Mouse (Mus musculus): ENCODE data around the gene Gpr12. TPM values are rescaled to one million over a fixed set of nuclear protein-coding genes. Genes with fewer than 3 reads are reported as not detected.
"Not testable (repeated sequence)": the region's sequence is repeated elsewhere in the genome, so short reads cannot be mapped to it uniquely, and the experiment has no call there.

Gpr12 gene
- polyA plus RNA-seq, 2 experiments = 0.08 to 0.52 TPM

DNA sequence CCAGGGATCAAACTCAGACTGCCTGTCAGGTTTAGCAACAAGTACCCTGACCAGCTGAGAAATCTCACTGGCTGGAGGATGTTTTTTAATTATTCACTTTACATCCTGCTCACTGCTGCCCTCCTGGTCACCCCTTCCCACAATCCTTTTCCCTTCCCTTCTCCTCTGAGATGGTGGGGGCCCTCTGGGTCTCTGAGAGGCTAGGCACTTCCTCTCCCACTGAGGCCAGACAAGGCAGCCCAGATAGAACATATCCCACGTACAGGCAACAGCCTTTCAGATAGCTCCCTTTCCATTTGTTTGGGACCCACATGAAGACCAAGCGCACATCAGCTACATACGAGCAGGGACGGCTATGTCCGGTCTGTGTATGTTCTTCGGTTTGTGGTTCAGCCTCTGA is 14.9 kb downstream of the Gpr12 start:
- DNase-seq (ENCODE audit: low spot score); H3K4me1 ChIP-seq (ENCODE audit: control insufficient read depth, insufficient read depth, low read length); H3K9ac ChIP-seq (ENCODE audit: low read depth, low read length, severe bottlenecking); H3K9me3 ChIP-seq (ENCODE audit: control insufficient read depth, low read length); H3K27ac ChIP-seq (replicated peaks; ENCODE audit: low read depth, low read length); ATAC-seq (ENCODE audit: low FRiP score, low read depth); H3K36me3 ChIP-seq (ENCODE audit: control insufficient read depth, insufficient read depth, low read length); H3K4me2 ChIP-seq (replicated peaks; ENCODE audit: low read depth, low read length, severe bottlenecking); H3K4me3 ChIP-seq (replicated peaks; ENCODE audit: low read length); H3K27me3 ChIP-seq (ENCODE audit: control insufficient read depth, insufficient read depth, low read length): not testable (repeated sequence)
- WGBS = 86% methylated on average over 6 of the region's 6 CpGs

GRCm38 (mm10) chr5:146567054-146567453 is 18.0 kb downstream of the Gpr12 start:
- DNase-seq (ENCODE audit: low spot score) = peak; percentile 59

DNA sequence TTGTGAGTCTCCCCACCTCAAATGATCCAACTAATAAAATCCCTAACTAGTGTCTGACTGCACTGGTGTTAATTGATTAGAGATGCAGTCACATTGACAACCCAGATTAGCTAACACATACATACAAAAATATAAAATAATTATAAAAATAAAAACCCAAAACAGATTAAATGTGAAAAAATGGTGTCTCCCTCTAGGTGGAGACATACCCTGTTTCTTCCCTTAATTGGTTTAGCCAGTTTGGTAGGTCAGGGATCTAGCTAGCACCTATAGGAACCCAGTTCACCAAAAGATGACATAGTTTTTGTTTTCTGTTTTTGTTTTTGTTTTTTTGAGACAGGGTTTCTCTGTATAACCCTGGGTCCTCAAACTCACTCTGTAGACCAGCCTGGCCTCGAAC is 20.8 kb downstream of the Gpr12 start:
- no peak overlapping the region for H3K27ac ChIP-seq (replicated peaks; ENCODE audit: low read depth, low read length)
- H3K36me3 ChIP-seq (ENCODE audit: control insufficient read depth, insufficient read depth, low read length) = no peaks in the 10 kb centered on the region
- no peak overlapping the region for H3K9ac ChIP-seq (ENCODE audit: low read depth, low read length, severe bottlenecking)
- no peaks in the 10 kb centered on the region for H3K4me1 ChIP-seq (ENCODE audit: control insufficient read depth, insufficient read depth, low read length)
- DNase-seq (ENCODE audit: low spot score) (no peak), ATAC-seq (ENCODE audit: low FRiP score, low read depth) (no peak)
- H3K9me3 ChIP-seq (ENCODE audit: control insufficient read depth, low read length) = no peaks in the 10 kb centered on the region
- WGBS = 89% methylated on average over 1 of the region's 1 CpGs
- H3K4me3 ChIP-seq (replicated peaks; ENCODE audit: low read length) = no peak overlapping the region
- no peaks in the 10 kb centered on the region for H3K27me3 ChIP-seq (ENCODE audit: control insufficient read depth, insufficient read depth, low read length)
- H3K4me2 ChIP-seq (replicated peaks; ENCODE audit: low read depth, low read length, severe bottlenecking) = no peak overlapping the region
- TF ChIP-seq POLR2A (IDR thresholded peaks at IDR 0.05; ENCODE audit: borderline replicate concordance, extremely low read depth, insufficient read depth, insufficient read length) = no peak

More at GRCm38 (mm10) chr5:146567054-146567453, 18.0 kb downstream of the Gpr12 start:
- Histone ChIP-seq H3K9ac (ENCODE audit: low read depth, low read length, severe bottlenecking) (no peak overlapping the region), H3K9me3 (ENCODE audit: control insufficient read depth, low read length) (no peaks in the 10 kb centered on the region), H3K4me3 (replicated peaks; ENCODE audit: low read length) (no peak overlapping the region), H3K27me3 (ENCODE audit: control insufficient read depth, insufficient read depth, low read length) (no peaks in the 10 kb centered on the region), H3K4me1 (ENCODE audit: control insufficient read depth, insufficient read depth, low read length) (no peaks in the 10 kb centered on the region), H3K27ac (replicated peaks; ENCODE audit: low read depth, low read length) (no peak overlapping the region), H3K4me2 (replicated peaks; ENCODE audit: low read depth, low read length, severe bottlenecking) (no peak overlapping the region), H3K36me3 (ENCODE audit: control insufficient read depth, insufficient read depth, low read length) (no peaks in the 10 kb centered on the region)
- 64% methylated on average over 4 of the region's 4 CpGs for WGBS
- TF ChIP-seq POLR2A (IDR thresholded peaks at IDR 0.05; ENCODE audit: borderline replicate concordance, extremely low read depth, insufficient read depth, insufficient read length) = no peak
- no peak for ATAC-seq (ENCODE audit: low FRiP score, low read depth)

- H3K4me1 ChIP-seq (ENCODE audit: control insufficient read depth, insufficient read depth, low read length); H3K4me3 ChIP-seq (replicated peaks; ENCODE audit: low read length); ATAC-seq (ENCODE audit: low FRiP score, low read depth); H3K36me3 ChIP-seq (ENCODE audit: control insufficient read depth, insufficient read depth, low read length); H3K4me2 ChIP-seq (replicated peaks; ENCODE audit: low read depth, low read length, severe bottlenecking); H3K9me3 ChIP-seq (ENCODE audit: control insufficient read depth, low read length); H3K27ac ChIP-seq (replicated peaks; ENCODE audit: low read depth, low read length); H3K9ac ChIP-seq (ENCODE audit: low read depth, low read length, severe bottlenecking); H3K27me3 ChIP-seq (ENCODE audit: control insufficient read depth, insufficient read depth, low read length); DNase-seq (ENCODE audit: low spot score): not testable (repeated sequence)
- no CpG with 5 or more reads among the region's 3 CpGs for WGBS
These were observed 29.2 kb downstream of the Gpr12 start, which contains the start of gene Gm3415 for GRCm38 (mm10) chr5:146555836-146556235. TSS of gene Gm3415 (plus strand) at chr5:146556136.

- H3K27ac ChIP-seq (replicated peaks; ENCODE audit: low read depth, low read length); H3K4me2 ChIP-seq (replicated peaks; ENCODE audit: low read depth, low read length, severe bottlenecking); H3K4me1 ChIP-seq (ENCODE audit: control insufficient read depth, insufficient read depth, low read length); H3K9me3 ChIP-seq (ENCODE audit: control insufficient read depth, low read length); H3K9ac ChIP-seq (ENCODE audit: low read depth, low read length, severe bottlenecking); H3K4me3 ChIP-seq (replicated peaks; ENCODE audit: low read length); ATAC-seq (ENCODE audit: low FRiP score, low read depth); DNase-seq (ENCODE audit: low spot score); H3K36me3 ChIP-seq (ENCODE audit: control insufficient read depth, insufficient read depth, low read length); H3K27me3 ChIP-seq (ENCODE audit: control insufficient read depth, insufficient read depth, low read length): not testable (repeated sequence)
- 80% methylated on average over 2 of the region's 3 CpGs for WGBS
These were observed 47.7 kb downstream of the Gpr12 start, which contains the start of gene Gm3409 for GRCm38 (mm10) chr5:146537347-146537746. TSS of gene Gm3409 (plus strand) at chr5:146537647.

Other genes starting within 250 kb of the Gpr12 start
- gene Wasf3, start 200.3 kb downstream of the Gpr12 start, polyA plus RNA-seq (2012; rRNA removed) = 10.8 and 12.4 TPM in 2 replicates
- 1.4 and 2.2 TPM in 2 replicates for gene Wasf3, start 200.3 kb downstream of the Gpr12 start, polyA plus RNA-seq (2014; fragmentation: Nextera tagmentation; extraction: Ambion mirVana)
- gene Gm6408, start 103.3 kb downstream of the Gpr12 start, polyA plus RNA-seq (2012; rRNA removed) = 0.06 TPM in 1 of 2 replicates, not detected in the other
- not detected in 2 replicates for gene Gm6408, start 103.3 kb downstream of the Gpr12 start, polyA plus RNA-seq (2014; fragmentation: Nextera tagmentation; extraction: Ambion mirVana)
- not detected in 2 replicates for gene Gm6370, start 93.9 kb downstream of the Gpr12 start, polyA plus RNA-seq (2012; rRNA removed)
- not detected in 2 replicates for gene Gm6370, start 93.9 kb downstream of the Gpr12 start, polyA plus RNA-seq (2014; fragmentation: Nextera tagmentation; extraction: Ambion mirVana)
- not detected in 2 replicates for gene 4930449I24Rik, start 82.8 kb downstream of the Gpr12 start, polyA plus RNA-seq (2012; rRNA removed)
- gene 4930449I24Rik, start 82.8 kb downstream of the Gpr12 start, polyA plus RNA-seq (2014; fragmentation: Nextera tagmentation; extraction: Ambion mirVana) = not detected in 2 replicates
- not detected in 2 replicates for gene Gm3402, start 71.1 kb downstream of the Gpr12 start, polyA plus RNA-seq (2012; rRNA removed)
- gene Gm3402, start 71.1 kb downstream of the Gpr12 start, polyA plus RNA-seq (2014; fragmentation: Nextera tagmentation; extraction: Ambion mirVana) = not detected in 2 replicates
- not detected in 2 replicates for gene Gm3404, start 59.4 kb downstream of the Gpr12 start, polyA plus RNA-seq (2012; rRNA removed)
- gene Gm3404, start 59.4 kb downstream of the Gpr12 start, polyA plus RNA-seq (2014; fragmentation: Nextera tagmentation; extraction: Ambion mirVana) = not detected in 2 replicates
- gene Gm3409, start 47.6 kb downstream of the Gpr12 start, polyA plus RNA-seq (2012; rRNA removed) = not detected in 2 replicates
- gene Gm3409, start 47.6 kb downstream of the Gpr12 start, polyA plus RNA-seq (2014; fragmentation: Nextera tagmentation; extraction: Ambion mirVana) = not detected in 2 replicates
- gene Gm3415, start 29.1 kb downstream of the Gpr12 start, polyA plus RNA-seq (2012; rRNA removed) = not detected in 2 replicates
- not detected in 2 replicates for gene Gm3415, start 29.1 kb downstream of the Gpr12 start, polyA plus RNA-seq (2014; fragmentation: Nextera tagmentation; extraction: Ambion mirVana)
- 20.1 and 22.8 TPM in 2 replicates for gene Usp12, start 209.8 kb upstream of the Gpr12 start, polyA plus RNA-seq (2012; rRNA removed)
- 11.1 and 13.6 TPM in 2 replicates for gene Usp12, start 209.8 kb upstream of the Gpr12 start, polyA plus RNA-seq (2014; fragmentation: Nextera tagmentation; extraction: Ambion mirVana)
- gene Rpl21, start 247.7 kb upstream of the Gpr12 start, polyA plus RNA-seq (2012; rRNA removed) = 232 and 505 TPM in 2 replicates
- gene Rpl21, start 247.7 kb upstream of the Gpr12 start, polyA plus RNA-seq (2014; fragmentation: Nextera tagmentation; extraction: Ambion mirVana) = 689 and 720 TPM in 2 replicates

Data from limb, embryonic 14.5 days (tissue).